23 mouse cellular contexts compared by ENCODE assay signal in the genomic region with DNA sequence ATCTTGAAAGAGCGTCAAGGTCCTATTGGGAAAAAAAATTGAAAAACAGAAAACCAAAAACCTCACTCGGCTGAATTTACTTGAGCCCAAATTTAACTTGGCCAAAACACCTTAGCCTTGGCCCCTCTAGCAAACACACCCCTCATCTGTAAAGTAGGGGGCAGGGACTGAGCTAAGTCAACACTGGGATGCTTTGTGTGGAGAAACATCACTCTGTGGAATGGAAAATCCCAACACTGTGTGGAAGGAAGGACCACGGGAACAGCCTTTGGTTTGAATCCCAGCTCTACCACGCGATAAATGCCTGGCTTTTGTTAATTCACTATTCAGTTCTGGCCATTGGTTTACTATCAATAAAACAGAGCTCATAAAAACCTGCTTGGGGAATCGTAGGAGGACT.
"Had no signal": no experiment of that assay in that cellular context is flagged by ENCODE, and none has a peak within 500 bp of the region (broad histone marks: within the 10 kb centered on the region; RNA-seq: fewer than 3 reads in every experiment).

No protein-coding gene starts in this region.

- H3K36me3 ChIP-seq: kidney, embryonic 15.5 days; liver, embryonic 12.5 days; liver, embryonic 15.5 days; lung, embryonic 15.5 days; midbrain, embryonic 10.5 days; midbrain, embryonic 13.5 days; neural tube, embryonic 13.5 days had no signal

- H3K9me3 ChIP-seq: kidney, embryonic 15.5 days; liver, embryonic 12.5 days; liver, embryonic 15.5 days; lung, embryonic 15.5 days; midbrain, embryonic 10.5 days; midbrain, embryonic 13.5 days; neural tube, embryonic 13.5 days had no signal

- ATAC-seq: liver, embryonic 12.5 days; midbrain, embryonic 13.5 days; midbrain, embryonic 16.5 days had no signal

- H3K4me2 ChIP-seq: kidney, embryonic 15.5 days; liver, embryonic 12.5 days; liver, embryonic 15.5 days; lung, embryonic 15.5 days; midbrain, embryonic 13.5 days; neural tube, embryonic 13.5 days had no signal

- H3K4me3 ChIP-seq: kidney, embryonic 15.5 days; liver, embryonic 12.5 days; liver, embryonic 15.5 days; lung, embryonic 15.5 days; megakaryocyte, embryonic 14.5 days; midbrain, embryonic 10.5 days; midbrain, embryonic 13.5 days; myocyte; neural tube, embryonic 13.5 days had no signal

- H3K27ac ChIP-seq: kidney, embryonic 15.5 days; liver, embryonic 12.5 days; liver, embryonic 15.5 days; lung, embryonic 15.5 days; midbrain, embryonic 10.5 days; midbrain, embryonic 13.5 days; neural tube, embryonic 13.5 days; stomach, postnatal 0 days had no signal

- H3K9ac ChIP-seq: kidney, embryonic 15.5 days; liver, embryonic 12.5 days; liver, embryonic 15.5 days; lung, embryonic 15.5 days; midbrain, embryonic 13.5 days; neural tube, embryonic 13.5 days had no signal

- DNase-seq: kidney, adult 11 months; kidney, adult 8-10 months; kidney, postnatal 10 days; kidney, postnatal 36 days; lung, adult 18-20 months; lung, postnatal 10 days; lung, postnatal 36 days; right cerebral cortex, adult 18-20 months; right cerebral cortex, postnatal 4 days; thymus, adult 2 months; thymus, postnatal 14 days; thymus, postnatal 4 days had no signal

- H3K27me3 ChIP-seq: kidney, embryonic 15.5 days; liver, embryonic 12.5 days; liver, embryonic 15.5 days; lung, embryonic 15.5 days; midbrain, embryonic 13.5 days; neural tube, embryonic 13.5 days had no signal

- H3K4me1 ChIP-seq: kidney, embryonic 15.5 days; liver, embryonic 12.5 days; liver, embryonic 15.5 days; lung, embryonic 15.5 days; megakaryocyte, embryonic 14.5 days; midbrain, embryonic 13.5 days; neural tube, embryonic 13.5 days had no signal
